Mouse (Mus musculus) MEL (cell line): ENCODE data around the gene 1700018B08Rik.

ENCODE experiments used
- CTCF ChIP-seq, 3 experiments: IDR thresholded peaks in 2 of 3; conservative IDR thresholded peaks in 1 of 3; 2 replicates each; pipeline ENCODE4 v1.5.1; 2011 to 2012; ENCODE audit warnings: low read length in 3 of 3, low read depth in 2 of 3, mild to moderate bottlenecking in 2 of 3, improper control_type of control experiment in 1 of 3, inconsistent platforms in 1 of 3, mixed read lengths in 1 of 3, moderate library complexity in 1 of 3; ENCODE audit not compliant: control insufficient read depth in 1 of 3, insufficient read depth in 1 of 3, poor library complexity in 1 of 3, severe bottlenecking in 1 of 3
- POLR2A ChIP-seq, 2 experiments: IDR thresholded peaks; 2 replicates each; pipeline ENCODE4 v1.6.1; 2011 to 2012; ENCODE audit warnings: low read length in 2 of 2, mild to moderate bottlenecking in 2 of 2, control low read depth in 1 of 2, improper control_type of control experiment in 1 of 2, low read depth in 1 of 2, moderate library complexity in 1 of 2; ENCODE audit not compliant: control insufficient read depth in 1 of 2, insufficient read depth in 1 of 2, poor library complexity in 1 of 2

- no peak for TF ChIP-seq CTCF (IDR thresholded peaks at IDR 0.05 in 2 of 3, conservative IDR thresholded peaks at IDR 0.05 in 1 of 3; ENCODE audit: control insufficient read depth in 1 of 3, insufficient read depth in 1 of 3, low read depth in 2 of 3, low read length in 3 of 3, poor library complexity in 1 of 3, severe bottlenecking in 1 of 3)
- no peak for TF ChIP-seq POLR2A (IDR thresholded peaks at IDR 0.05; ENCODE audit: control insufficient read depth in 1 of 2, insufficient read depth in 1 of 2, low read depth in 1 of 2, low read length in 2 of 2, poor library complexity in 1 of 2)
Measured at GRCm38 (mm10) chr8:121528790-121529189, 15.3 kb downstream of the 1700018B08Rik start.
